Mouse (Mus musculus) kidney, adult 2 months (tissue): Measurements from ENCODE around the gene Purb. TPM values are rescaled to one million over a fixed set of nuclear protein-coding genes. Genes with fewer than 3 reads are reported as not detected.

Source experiments
- DNase-seq: peaks from one replicate; pipeline ENCODE4 v3.0.0; 2021
- H3K27ac ChIP-seq: fragments of 200-500 bp; 2 replicates; pipeline ENCODE4 v1.5.1; 2012; ENCODE audit warnings: low read depth, low read length, control low read depth, inconsistent platforms; ENCODE audit not compliant: insufficient read depth
- H3K27me3 ChIP-seq: fragments of 200-500 bp; replicated peaks from 2 replicates; pipeline ENCODE4 v1.6.1; 2012; ENCODE audit warnings: mild to moderate bottlenecking, moderate library complexity, low read length, inconsistent platforms; ENCODE audit not compliant: control insufficient read depth, insufficient read depth
- H3K36me3 ChIP-seq: fragments of 200-500 bp; 2 replicates; pipeline ENCODE4 v1.6.1; 2012; ENCODE audit warnings: mild to moderate bottlenecking, moderate library complexity, low read length, inconsistent platforms; ENCODE audit not compliant: control insufficient read depth, insufficient read depth
- H3K4me1 ChIP-seq: fragments of 200-500 bp; 2 replicates; pipeline ENCODE4 v1.6.1; 2011; ENCODE audit warnings: low read length; ENCODE audit not compliant: control insufficient read depth, insufficient read depth
- H3K4me3 ChIP-seq: fragments of 200-500 bp; 2 replicates; pipeline ENCODE4 v1.5.1; 2011; ENCODE audit warnings: mild to moderate bottlenecking, low read depth, low read length, control low read depth; ENCODE audit not compliant: insufficient read depth
- CTCF ChIP-seq: fragments of 200-500 bp; conservative IDR thresholded peaks from 2 replicates; pipeline ENCODE4 v1.5.1; 2011; ENCODE audit warnings: low read depth, mild to moderate bottlenecking, control low read depth, low read length, moderate library complexity, mixed read lengths; ENCODE audit not compliant: insufficient read depth, insufficient read length
- POLR2A ChIP-seq: fragments of 200-500 bp; IDR thresholded peaks from one replicate; pipeline ENCODE4 v1.6.1; 2011; ENCODE audit warnings: low read depth, low read length, control low read depth
- WGBS: fragments of 180-500 bp; shearing (Covaris S2); methylation state at CpG from one replicate; pipeline ENCODE4 v1.1.7; 2018; 5-methylcytosine and 5-hydroxymethylcytosine counted together
- polyA plus RNA-seq: library from polyadenylated mRNA; depleted of rRNA; stranded (reverse); fragments of >200 nt; gene quantifications from 2 replicates; pipeline ENCODE4 v1.2.3, GENCODE M21; 2012

The Purb gene
- polyA plus RNA-seq, 1 experiment = 7.6 TPM

DNA sequence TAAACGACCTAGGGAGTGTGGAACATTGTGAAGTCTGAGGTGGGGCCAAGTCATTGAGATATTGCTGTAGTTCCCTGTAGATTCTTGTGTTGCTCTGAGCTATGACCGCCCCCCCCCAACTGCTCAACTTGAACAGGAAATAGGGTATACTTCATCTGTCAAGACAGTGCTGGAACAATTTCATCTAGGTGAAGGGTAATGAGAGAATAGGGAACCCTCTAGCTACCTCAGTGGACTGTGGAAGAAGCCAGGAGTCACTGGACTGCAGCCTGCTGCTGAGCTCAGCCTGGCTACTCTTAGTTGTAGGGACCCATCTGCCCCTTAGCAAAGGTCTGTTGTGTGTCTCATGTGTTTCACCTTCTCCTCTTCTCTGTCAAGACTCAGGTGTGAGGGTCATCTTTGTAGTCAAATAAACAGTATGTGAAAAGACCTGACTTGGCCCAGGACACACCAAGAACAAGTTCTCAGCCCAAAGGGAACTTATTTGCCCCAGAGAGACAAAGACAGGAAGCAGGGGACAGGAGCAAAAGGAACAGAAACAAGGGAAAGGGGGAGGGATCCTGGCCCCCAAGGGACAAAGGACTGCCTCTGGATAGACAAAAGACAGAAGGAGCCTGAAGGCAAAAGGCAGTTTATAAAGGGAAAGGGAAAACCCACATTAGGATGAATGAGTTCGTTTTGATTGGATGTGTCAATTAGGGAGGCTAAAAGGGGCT, 8.7 kb upstream of the Purb start:
- Histone ChIP-seq H3K27ac (no peak overlapping the region), H3K4me3 (no peak overlapping the region), H3K27me3 (no peaks in the 10 kb centered on the region), H3K36me3 (no peaks in the 10 kb centered on the region), H3K4me1 (no peaks in the 10 kb centered on the region)
- DNase-seq = no peak
- 50% methylated on average over 3 of the region's 3 CpGs for WGBS
- TF ChIP-seq CTCF (no peak), POLR2A (no peak)

DNA sequence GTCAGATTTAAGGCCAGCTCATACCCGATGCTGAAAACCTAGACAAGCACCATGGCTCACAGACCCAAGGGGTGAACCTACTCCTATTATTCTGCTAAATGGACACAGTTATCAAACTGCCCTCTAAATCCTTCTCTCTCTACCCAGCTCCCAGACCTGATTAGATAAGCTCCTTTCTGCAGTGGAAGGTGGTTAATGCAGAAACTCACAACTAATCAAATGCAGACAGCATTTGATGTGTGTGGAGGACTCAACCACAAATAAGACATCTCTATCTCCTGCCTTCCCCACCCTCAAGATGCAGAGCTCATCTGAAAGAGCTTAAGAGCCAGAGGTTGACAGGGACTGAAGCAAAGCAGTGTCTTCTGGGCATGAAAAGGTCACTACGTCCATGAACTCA, 7.4 kb upstream of the Purb start:
- WGBS = 90% methylated on average over 2 of the region's 2 CpGs
- Histone ChIP-seq H3K36me3 (no peaks in the 10 kb centered on the region), H3K4me3 (no peak overlapping the region), H3K27ac (no peak overlapping the region), H3K4me1 (no peaks in the 10 kb centered on the region), H3K27me3 (no peaks in the 10 kb centered on the region)
- DNase-seq = no peak
- TF ChIP-seq POLR2A (no peak), CTCF (no peak)

DNA sequence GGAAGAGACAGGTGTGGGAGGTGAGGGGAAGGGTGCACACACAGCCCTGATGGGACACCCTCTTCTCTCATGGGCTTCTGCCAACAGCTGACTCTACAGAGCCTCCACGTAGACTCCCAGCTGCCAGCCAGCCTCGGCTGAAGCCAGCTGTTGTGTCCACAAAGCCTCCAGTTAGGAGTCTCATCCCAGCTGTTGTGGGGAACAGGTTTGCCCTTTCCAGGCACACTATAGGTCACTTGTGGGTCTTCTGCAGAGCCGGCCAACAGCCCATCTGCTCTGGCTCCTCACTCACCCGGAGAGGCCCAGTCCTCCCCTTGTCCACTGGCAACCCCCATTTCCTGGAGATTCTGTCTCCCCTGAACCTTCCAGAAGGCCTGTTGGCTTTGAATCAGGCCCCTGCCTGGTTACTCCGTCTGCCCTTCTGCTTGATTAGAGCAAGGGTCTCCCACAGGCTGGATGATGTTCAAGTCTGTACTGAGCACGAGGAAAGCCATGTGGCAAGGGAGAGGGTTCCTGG, 6.0 kb upstream of the Purb start:
- DNase-seq = no peak
- Histone ChIP-seq H3K36me3 (no peaks in the 10 kb centered on the region), H3K4me1 (no peaks in the 10 kb centered on the region), H3K4me3 (no peak overlapping the region), H3K27ac (no peak overlapping the region), H3K27me3 (no peaks in the 10 kb centered on the region)
- TF ChIP-seq POLR2A (no peak), CTCF (no peak)
- 72% methylated on average over 6 of the region's 6 CpGs for WGBS

- H3K27ac ChIP-seq = no peak overlapping the region
- no peaks in the 10 kb centered on the region for H3K4me1 ChIP-seq
- DNase-seq = no peak
- H3K4me3 ChIP-seq = no peak overlapping the region
- no peak for TF ChIP-seq CTCF
- no peak for TF ChIP-seq POLR2A
- H3K36me3 ChIP-seq = no peaks in the 10 kb centered on the region
- no peaks in the 10 kb centered on the region for H3K27me3 ChIP-seq
- WGBS = 66% methylated on average over 13 of the region's 13 CpGs
These were observed 5.1 kb upstream of the Purb start for GRCm38 (mm10) chr11:6480681-6481405.

- 68% methylated on average over 7 of the region's 7 CpGs for WGBS
- H3K36me3 ChIP-seq = no peaks in the 10 kb centered on the region
These were observed 4.5 kb upstream of the Purb start for GRCm38 (mm10) chr11:6480191-6480590.

GRCm38 (mm10) chr11:6479231-6479630, 3.5 kb upstream of the Purb start:
- 69% methylated on average over 2 of the region's 2 CpGs for WGBS
- TF ChIP-seq CTCF (no peak), POLR2A (no peak)
- Histone ChIP-seq H3K4me3 (no peak overlapping the region), H3K27me3 (no peaks in the 10 kb centered on the region), H3K36me3 (no peaks in the 10 kb centered on the region), H3K4me1 (peaks cover 3% of the 10 kb centered on the region; the same call in 1 of the 2 replicates), H3K27ac (no peak overlapping the region)
- DNase-seq = no peak

More at GRCm38 (mm10) chr11:6480191-6480590, 4.5 kb upstream of the Purb start:
- no peak overlapping the region for H3K27ac ChIP-seq
- no peak for TF ChIP-seq POLR2A
- TF ChIP-seq CTCF = no peak
- H3K4me3 ChIP-seq = no peak overlapping the region
- no peaks in the 10 kb centered on the region for H3K27me3 ChIP-seq
- DNase-seq = no peak
- H3K4me1 ChIP-seq = no peaks in the 10 kb centered on the region

DNA sequence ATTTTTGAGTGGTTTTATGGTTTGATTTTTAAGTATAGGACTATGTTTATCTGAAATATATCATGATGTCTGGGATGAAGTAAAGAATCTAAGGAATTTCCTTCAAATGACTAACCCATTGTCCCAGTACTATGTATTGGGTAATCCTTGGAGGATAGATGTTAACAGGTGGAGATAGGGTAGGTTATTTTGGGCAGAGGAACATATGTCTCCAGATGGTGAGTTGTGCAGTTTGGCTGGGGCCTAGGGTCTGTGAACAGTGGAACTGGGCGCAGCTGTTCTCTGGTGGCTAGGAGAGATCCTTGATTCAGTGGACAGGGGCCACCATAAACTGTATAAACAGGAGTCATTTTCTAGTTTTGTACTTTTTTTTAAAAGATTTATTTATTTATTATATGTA, 1.6 kb upstream of the Purb start:
- Histone ChIP-seq H3K4me1 (peaks cover 5% of the 10 kb centered on the region; the same call in 1 of the 2 replicates), H3K27me3 (no peaks in the 10 kb centered on the region), H3K4me3 (no peak overlapping the region), H3K27ac (no peak overlapping the region), H3K36me3 (peaks cover 2% of the 10 kb centered on the region; the same call in 1 of the 2 replicates)
- no peak for TF ChIP-seq POLR2A
- TF ChIP-seq CTCF = no peak
- no peak for DNase-seq
- 100% methylated on average over 1 of the region's 1 CpGs for WGBS
